Mouse (Mus musculus): ENCODE results near the gene Celsr1. TPM values are rescaled to one million over a fixed set of nuclear protein-coding genes. Genes with fewer than 3 reads are reported as not detected.
A peak's percentile ranks its signal among the peaks of the same experiment; 100 is the strongest.

Celsr1 gene
- total and polyA plus RNA-seq, 2 experiments from 2014 or later, result 0.99 to 16.4 TPM

- H3K9me3 ChIP-seq (ENCODE audit: low read length), result no peaks in the 10 kb centered on the region
- peak; percentile 71 for DNase-seq (ENCODE audit: low spot score)
- H3K4me3 ChIP-seq (ENCODE audit: low read length), result no peak overlapping the region
- ATAC-seq, result peak; percentile 85
- peaks cover 23% of the 10 kb centered on the region for H3K36me3 ChIP-seq (ENCODE audit: insufficient read depth, low read length)
- no peaks in the 10 kb centered on the region for H3K4me1 ChIP-seq (ENCODE audit: insufficient read depth, low read length)
- H3K27ac ChIP-seq, result peak overlapping the region; percentile 79
- H3K4me2 ChIP-seq (ENCODE audit: low read depth, low read length), result no peak overlapping the region
- TF ChIP-seq CTCF (IDR thresholded peaks at IDR 0.05; ENCODE audit: low read depth), result no peak
- H3K27me3 ChIP-seq (ENCODE audit: insufficient read depth, low read length), result no peaks in the 10 kb centered on the region
- H3K9ac ChIP-seq (replicated peaks; ENCODE audit: low read length), result no peak overlapping the region
- WGBS, result 24% methylated on average over 13 of the region's 13 CpGs
These were observed 141.0 kb downstream of the Celsr1 start for GRCm38 (mm10) chr15:85892498-85893118.

- Histone ChIP-seq H3K4me1 (ENCODE audit: insufficient read depth, low read length) (no peaks in the 10 kb centered on the region), H3K4me3 (ENCODE audit: low read length) (no peak overlapping the region), H3K9ac (replicated peaks; ENCODE audit: low read length) (no peak overlapping the region), H3K36me3 (ENCODE audit: insufficient read depth, low read length) (peaks cover 23% of the 10 kb centered on the region), H3K9me3 (ENCODE audit: low read length) (no peaks in the 10 kb centered on the region), H3K27ac (peak overlapping the region; percentile 79; the same call in 1 of the 2 replicates), H3K4me2 (ENCODE audit: low read depth, low read length) (no peak overlapping the region), H3K27me3 (ENCODE audit: insufficient read depth, low read length) (no peaks in the 10 kb centered on the region)
- 33% methylated on average over 10 of the region's 10 CpGs for WGBS
- ATAC-seq (peak; percentile 20; the same call in 1 of the 2 replicates), DNase-seq (ENCODE audit: low spot score) (peak; percentile 67)
- no peak for TF ChIP-seq CTCF (IDR thresholded peaks at IDR 0.05; ENCODE audit: low read depth)
These were observed 141.6 kb downstream of the Celsr1 start for GRCm38 (mm10) chr15:85891971-85892370.

GRCm38 (mm10) chr15:85889235-85889634 lies 144.3 kb downstream of the Celsr1 start:
- 92% methylated on average over 4 of the region's 4 CpGs for WGBS
- H3K36me3 ChIP-seq (ENCODE audit: insufficient read depth, low read length), result peaks cover 24% of the 10 kb centered on the region

GRCm38 (mm10) chr15:85885606-85886005 lies 148.0 kb downstream of the Celsr1 start:
- TF ChIP-seq CTCF (IDR thresholded peaks at IDR 0.05; ENCODE audit: low read depth), result no peak
- H3K9ac ChIP-seq (replicated peaks; ENCODE audit: low read length), result no peak overlapping the region
- H3K4me2 ChIP-seq (ENCODE audit: low read depth, low read length), result no peak overlapping the region
- no peaks in the 10 kb centered on the region for H3K9me3 ChIP-seq (ENCODE audit: low read length)
- 96% methylated on average over 5 of the region's 5 CpGs for WGBS
- no peaks in the 10 kb centered on the region for H3K27me3 ChIP-seq (ENCODE audit: insufficient read depth, low read length)
- ATAC-seq (no peak), DNase-seq (ENCODE audit: low spot score) (no peak)
- no peak overlapping the region for H3K4me3 ChIP-seq (ENCODE audit: low read length)
- H3K27ac ChIP-seq, result no peak overlapping the region
- peaks cover 30% of the 10 kb centered on the region for H3K36me3 ChIP-seq (ENCODE audit: insufficient read depth, low read length)
- H3K4me1 ChIP-seq (ENCODE audit: insufficient read depth, low read length), result peaks cover 4% of the 10 kb centered on the region; the same call in 1 of the 2 replicates

More at GRCm38 (mm10) chr15:85889235-85889634, 144.3 kb downstream of the Celsr1 start:
- no peak overlapping the region for H3K27ac ChIP-seq
- no peak overlapping the region for H3K4me3 ChIP-seq (ENCODE audit: low read length)
- H3K9ac ChIP-seq (replicated peaks; ENCODE audit: low read length), result no peak overlapping the region
- ATAC-seq (no peak), DNase-seq (ENCODE audit: low spot score) (no peak)
- H3K27me3 ChIP-seq (ENCODE audit: insufficient read depth, low read length), result no peaks in the 10 kb centered on the region
- H3K4me1 ChIP-seq (ENCODE audit: insufficient read depth, low read length), result no peaks in the 10 kb centered on the region
- H3K9me3 ChIP-seq (ENCODE audit: low read length), result no peaks in the 10 kb centered on the region
- no peak overlapping the region for H3K4me2 ChIP-seq (ENCODE audit: low read depth, low read length)
- TF ChIP-seq CTCF (IDR thresholded peaks at IDR 0.05; ENCODE audit: low read depth), result no peak

- H3K9ac ChIP-seq (replicated peaks; ENCODE audit: low read length), result peak overlapping the region; percentile 78
These were observed 154.1 kb downstream of the Celsr1 start for GRCm38 (mm10) chr15:85879498-85879895.

GRCm38 (mm10) chr15:85878848-85879497 lies 154.6 kb downstream of the Celsr1 start, which contains the start of gene Trmu:
Gene Trmu, plus strand, starts transcription at chr15:85879312.
- H3K4me2 ChIP-seq (ENCODE audit: low read depth, low read length), result peak within 1 kb of the TSS; percentile 89
- peaks cover 14% of the 10 kb centered on the region; the same call in 1 of the 2 replicates for H3K4me1 ChIP-seq (ENCODE audit: insufficient read depth, low read length)
- H3K36me3 ChIP-seq (ENCODE audit: insufficient read depth, low read length), result peaks cover 16% of the 10 kb centered on the region
- H3K4me3 ChIP-seq (ENCODE audit: low read length), result peak within 1 kb of the TSS; percentile 61
- DNase-seq (ENCODE audit: low spot score), result peak; percentile 97
- H3K9ac ChIP-seq (replicated peaks; ENCODE audit: low read length), result peak within 1 kb of the TSS; percentile 78
- H3K27me3 ChIP-seq (ENCODE audit: insufficient read depth, low read length), result no peaks in the 10 kb centered on the region
- no peaks in the 10 kb centered on the region for H3K9me3 ChIP-seq (ENCODE audit: low read length)
- peak; percentile 97 for ATAC-seq
- WGBS, result under 1% methylated on average over 48 of the region's 50 CpGs
- peak; percentile 77 for TF ChIP-seq CTCF (IDR thresholded peaks at IDR 0.05; ENCODE audit: low read depth)
- peak within 1 kb of the TSS; percentile 93 for H3K27ac ChIP-seq

More at GRCm38 (mm10) chr15:85879498-85879895, 154.1 kb downstream of the Celsr1 start:
- under 1% methylated on average over 18 of the region's 18 CpGs for WGBS
- Histone ChIP-seq H3K27ac (peak overlapping the region; percentile 93), H3K4me2 (ENCODE audit: low read depth, low read length) (peak overlapping the region; percentile 89), H3K9me3 (ENCODE audit: low read length) (no peaks in the 10 kb centered on the region), H3K4me3 (ENCODE audit: low read length) (peak overlapping the region; percentile 61), H3K27me3 (ENCODE audit: insufficient read depth, low read length) (no peaks in the 10 kb centered on the region), H3K36me3 (ENCODE audit: insufficient read depth, low read length) (peaks cover 16% of the 10 kb centered on the region), H3K4me1 (ENCODE audit: insufficient read depth, low read length) (peaks cover 14% of the 10 kb centered on the region; the same call in 1 of the 2 replicates)
- TF ChIP-seq CTCF (IDR thresholded peaks at IDR 0.05; ENCODE audit: low read depth), result no peak
- ATAC-seq, result no peak; the same call in 1 of the 2 replicates
- no peak for DNase-seq (ENCODE audit: low spot score)
